Mouse (Mus musculus) urinary bladder, postnatal 14 days (tissue): ENCODE measurements around the gene Mrgpra3.

ENCODE experiments used
- DNase-seq: peaks from one replicate; pipeline ENCODE4 v3.0.0; 2021; ENCODE audit warnings: low spot score

Mrgpra3 gene

DNA sequence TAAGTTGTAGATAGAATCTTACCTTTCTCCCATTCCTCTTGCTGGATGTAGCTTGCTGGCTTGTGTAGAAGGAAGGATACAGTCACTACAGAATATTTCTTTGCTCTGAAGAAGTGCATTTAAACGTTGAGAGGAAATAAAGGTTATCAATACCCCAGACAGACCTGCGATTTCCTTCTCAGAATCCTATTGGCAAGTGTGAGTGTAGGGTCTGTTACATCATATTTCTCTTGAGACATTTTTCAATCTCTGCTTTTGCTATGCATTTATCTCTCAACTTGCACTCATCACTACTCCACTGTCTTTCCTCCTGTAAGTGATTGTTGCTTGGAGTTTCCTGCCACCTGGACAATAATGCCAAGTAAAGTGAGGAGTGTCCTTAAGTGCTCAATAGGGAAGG is at the start of gene Mrgpra3:
Gene Mrgpra3 (minus strand): TSS at position 101 of the 400 bp plus-strand sequence.
- no peak for DNase-seq
